Mouse (Mus musculus) olfactory bulb, adult 2 months (tissue): Measurements from ENCODE around the gene Swap70. TPM values are rescaled to one million over a fixed set of nuclear protein-coding genes. Genes with fewer than 3 reads are reported as not detected.

ENCODE experiments used
- H3K27ac ChIP-seq: fragments of 200-500 bp; 2 replicates; pipeline ENCODE4 v1.5.1; 2012; ENCODE audit warnings: low read depth, low read length; ENCODE audit not compliant: insufficient read depth
- H3K4me1 ChIP-seq: fragments of 200-500 bp; 2 replicates; pipeline ENCODE4 v1.6.1; 2012; ENCODE audit warnings: low read length; ENCODE audit not compliant: control insufficient read depth, insufficient read depth
- H3K4me3 ChIP-seq: fragments of 200-500 bp; 2 replicates; pipeline ENCODE4 v1.5.1; 2012; ENCODE audit warnings: mild to moderate bottlenecking, low read depth, low read length, moderate library complexity; ENCODE audit not compliant: insufficient read depth
- CTCF ChIP-seq: fragments of 200-500 bp; IDR thresholded peaks from 2 replicates; pipeline ENCODE4 v1.5.1; 2012; ENCODE audit warnings: low read depth, mild to moderate bottlenecking, low read length, moderate library complexity; ENCODE audit not compliant: insufficient read depth
- POLR2A ChIP-seq: fragments of 200-500 bp; IDR thresholded peaks from 2 replicates; pipeline ENCODE4 v1.6.1; 2012; ENCODE audit warnings: mild to moderate bottlenecking, low read depth, low read length, moderate library complexity; ENCODE audit not compliant: insufficient read depth
- WGBS: fragments of 180-500 bp; shearing (Covaris S2); methylation state at CpG from one replicate; pipeline ENCODE4 v1.1.7; 2018; 5-methylcytosine and 5-hydroxymethylcytosine counted together
- polyA plus RNA-seq: library from polyadenylated mRNA; stranded (reverse); fragments of >200 nt; gene quantifications from 2 replicates; pipeline ENCODE4 v1.2.4, GENCODE M21; 2012; ENCODE audit warnings: low replicate concordance; ENCODE audit not compliant: missing spikeins, insufficient read depth, insufficient read length

Gene Swap70
- polyA plus RNA-seq, 1 experiment, result not detected

DNA sequence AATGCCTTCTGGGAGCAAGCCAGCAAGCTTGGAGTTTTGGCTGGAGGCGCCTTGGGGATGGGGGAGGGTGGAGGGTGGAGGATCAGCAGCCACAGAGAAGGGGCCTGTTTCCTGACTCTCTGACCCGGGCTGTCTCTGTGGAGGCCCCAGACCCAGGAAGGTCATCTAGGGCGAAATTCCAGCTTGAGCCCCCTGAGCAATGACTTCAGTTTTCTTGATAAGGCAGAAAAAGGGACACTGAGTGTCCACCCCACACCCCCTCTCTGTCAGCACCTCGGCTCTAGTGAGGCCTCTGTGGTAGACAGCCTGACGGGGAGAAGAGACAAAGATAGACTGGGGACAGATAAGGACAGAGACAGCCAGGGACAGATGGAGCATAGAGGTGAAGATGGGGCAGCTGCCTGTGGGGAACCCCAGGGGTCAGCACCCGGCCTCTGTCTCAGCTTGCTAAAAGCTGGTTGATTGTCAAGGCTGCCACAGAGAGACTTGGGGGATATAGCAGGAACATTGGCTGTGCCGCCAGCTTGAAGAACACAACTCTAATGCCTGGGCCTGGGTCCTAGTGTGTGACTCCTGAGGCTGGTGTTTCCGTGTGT lies 66.1 kb downstream of the Swap70 start:
- TF ChIP-seq CTCF (no peak), POLR2A (no peak)
- WGBS, result 88% methylated on average over 8 of the region's 8 CpGs

DNA sequence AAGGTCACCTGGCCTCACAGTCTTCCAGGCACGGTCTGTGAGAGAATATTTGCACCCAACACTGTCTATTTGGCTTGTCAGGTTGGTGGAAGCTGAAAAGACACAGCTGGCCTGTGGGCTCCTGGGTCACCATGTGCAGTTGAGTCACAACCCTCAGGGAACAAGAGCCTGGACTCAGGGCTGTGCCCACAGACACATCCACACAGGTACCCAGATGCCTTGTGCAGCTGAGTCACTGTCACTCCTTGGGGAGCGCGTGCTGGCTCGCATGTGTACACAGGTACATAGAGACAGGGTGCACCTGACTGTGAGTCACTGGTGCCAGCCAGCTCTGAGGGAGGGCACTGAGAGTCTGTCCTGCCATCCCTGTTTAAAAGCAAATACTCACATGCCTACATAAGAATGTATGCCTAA lies 66.7 kb downstream of the Swap70 start:
- H3K27ac ChIP-seq, result 0 out of 2 replicates have a peak overlapping the region, but pooled peaks have one; percentile 13

More for the DNA sequence above, 66.1 kb downstream of the Swap70 start:
- H3K4me1 ChIP-seq, result peaks cover 23% of the 10 kb centered on the region
- no peak overlapping the region for H3K4me3 ChIP-seq
- H3K27ac ChIP-seq, result no peak overlapping the region

DNA sequence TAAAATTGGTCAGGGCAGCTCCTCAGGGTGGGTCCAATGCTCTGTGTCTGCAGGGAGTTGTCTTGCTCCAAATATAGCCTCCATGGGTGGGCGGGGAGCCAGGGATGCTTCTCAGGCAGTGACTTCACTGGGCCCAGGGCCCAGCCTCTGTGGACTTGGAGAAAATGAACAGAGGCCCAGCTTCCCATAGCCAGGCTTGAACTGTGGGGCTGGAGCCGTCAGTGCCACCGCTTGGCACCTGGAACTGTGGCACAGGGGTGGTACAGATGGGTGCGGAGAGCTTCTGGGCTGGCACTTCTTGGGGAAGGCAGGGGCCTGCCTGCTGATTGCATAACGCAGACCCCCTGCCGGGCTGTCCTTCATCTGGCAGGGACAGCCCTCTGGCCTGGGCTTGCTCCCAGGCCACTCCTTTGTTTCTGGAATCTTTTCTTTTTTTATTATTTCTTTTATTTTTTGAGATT lies 67.2 kb downstream of the Swap70 start:
- 43% methylated on average over 6 of the region's 6 CpGs for WGBS
- TF ChIP-seq CTCF (no peak), POLR2A (no peak)
- Histone ChIP-seq H3K4me3 (no peak overlapping the region), H3K4me1 (peaks cover 23% of the 10 kb centered on the region), H3K27ac (0 out of 2 replicates have a peak overlapping the region, but pooled peaks have one; percentile 54)

More for the DNA sequence above, 66.7 kb downstream of the Swap70 start:
- WGBS, result 62% methylated on average over 4 of the region's 4 CpGs
- no peak overlapping the region for H3K4me3 ChIP-seq
- no peak for TF ChIP-seq POLR2A
- no peak for TF ChIP-seq CTCF
- peaks cover 23% of the 10 kb centered on the region for H3K4me1 ChIP-seq

DNA sequence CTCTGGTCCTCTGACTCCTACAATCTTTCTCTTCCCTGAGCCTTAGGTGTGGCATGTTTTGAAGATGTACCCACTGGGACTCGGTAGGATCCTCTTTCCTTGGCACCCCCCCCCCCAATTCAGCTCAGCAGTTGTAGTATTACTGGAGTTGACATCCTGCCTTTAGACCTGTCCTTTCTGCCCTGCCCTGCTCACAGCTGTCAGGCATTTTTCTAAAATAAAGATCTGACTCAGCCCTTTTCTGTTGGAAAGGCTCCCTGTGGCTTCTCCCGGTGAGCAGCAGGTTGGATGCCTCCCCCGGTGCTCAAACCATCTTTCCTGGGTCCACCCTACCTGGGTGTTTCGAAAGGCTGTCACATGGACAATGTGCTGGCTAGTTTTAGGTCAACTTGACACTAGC lies 68.1 kb downstream of the Swap70 start:
- 57% methylated on average over 4 of the region's 4 CpGs for whole genome bisulfite sequencing
- TF ChIP-seq POLR2A, result no peak
- TF ChIP-seq CTCF, result no peak

DNA sequence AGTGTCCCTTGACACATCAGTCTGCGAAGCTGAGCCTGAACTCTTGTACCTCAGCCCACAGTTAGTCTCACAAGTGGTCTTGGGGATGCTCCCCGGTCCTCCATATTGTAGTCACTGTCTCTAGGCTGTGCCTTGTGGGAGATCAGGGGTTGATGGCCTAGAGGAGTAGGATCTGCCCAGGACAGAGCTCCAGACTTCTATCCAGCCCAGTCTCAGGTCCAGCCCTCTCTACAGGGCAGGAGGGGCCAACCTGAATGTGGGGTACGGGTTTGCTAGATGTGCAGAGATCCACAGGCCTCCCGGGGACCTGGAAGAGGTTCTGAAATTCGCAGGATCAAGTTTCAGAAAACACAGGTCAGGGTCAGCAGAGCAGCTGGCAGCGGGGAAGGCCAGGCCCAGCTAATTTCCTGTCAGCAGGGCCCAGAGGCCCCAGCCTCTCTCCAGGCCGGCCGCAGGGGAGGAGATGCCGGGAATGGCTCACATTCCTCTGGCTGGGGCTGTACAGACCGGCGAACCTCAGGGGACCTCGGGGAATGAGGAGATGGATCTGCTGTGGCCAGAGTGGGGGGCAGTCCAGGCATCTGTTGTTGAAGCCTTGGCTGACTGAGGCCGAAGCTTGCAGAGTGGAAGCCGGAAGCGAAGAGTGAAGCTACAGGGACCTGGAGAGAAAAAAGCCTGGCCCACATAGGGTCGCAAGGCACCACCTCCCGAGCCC lies 75.5 kb downstream of the Swap70 start:
- TF ChIP-seq POLR2A (no peak), CTCF (no peak)
- Histone ChIP-seq H3K27ac (no peak overlapping the region), H3K4me1 (no peaks in the 10 kb centered on the region), H3K4me3 (no peak overlapping the region)
- 62% methylated on average over 17 of the region's 17 CpGs for WGBS

More for the DNA sequence above, 68.1 kb downstream of the Swap70 start:
- Histone ChIP-seq H3K4me1 (peaks cover 23% of the 10 kb centered on the region), H3K4me3 (no peak overlapping the region), H3K27ac (0 out of 2 replicates have a peak overlapping the region, but pooled peaks have one; percentile 21)

DNA sequence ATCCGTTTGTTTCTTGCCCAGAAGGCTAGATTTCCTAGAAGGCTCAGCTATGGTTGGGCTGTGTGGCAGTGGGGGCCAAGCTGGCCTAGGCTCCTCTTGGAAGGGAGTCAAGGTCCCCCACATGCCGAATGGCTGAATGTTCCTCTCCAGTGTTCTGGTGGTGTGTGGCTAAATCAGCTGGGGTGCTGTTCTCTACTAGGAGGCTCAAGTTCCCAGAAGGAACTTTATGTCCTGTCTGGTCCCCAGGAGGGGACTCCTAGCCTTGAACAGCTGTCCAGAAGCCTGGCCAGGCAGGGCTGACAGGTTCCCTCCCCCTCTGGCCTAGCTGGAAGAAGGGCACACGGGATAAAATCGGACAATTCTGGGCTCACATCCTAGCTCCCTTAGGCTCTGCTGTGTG lies 76.1 kb downstream of the Swap70 start:
- WGBS, result 64% methylated on average over 4 of the region's 4 CpGs
- TF ChIP-seq CTCF (no peak), POLR2A (no peak)
- Histone ChIP-seq H3K4me1 (no peaks in the 10 kb centered on the region), H3K4me3 (no peak overlapping the region), H3K27ac (no peak overlapping the region)

DNA sequence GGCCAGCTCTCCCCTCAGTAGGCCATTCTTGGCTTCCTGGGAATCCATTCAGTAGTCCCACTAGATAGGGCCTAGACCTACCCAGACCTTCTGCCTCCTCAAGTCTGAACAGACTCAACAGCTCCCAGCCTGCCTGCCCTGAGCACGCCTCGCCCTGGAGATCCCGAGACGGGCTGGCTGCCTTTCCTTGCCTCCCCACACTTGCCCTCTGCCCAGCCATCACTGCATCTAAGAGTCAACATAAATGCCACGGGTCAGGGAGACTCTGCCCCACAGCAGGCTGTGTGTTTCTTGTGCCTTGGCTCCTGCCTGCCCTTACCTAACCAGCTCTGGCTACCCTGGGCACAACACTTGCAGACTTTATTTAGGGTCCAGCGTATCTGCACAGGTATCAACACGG lies 76.6 kb downstream of the Swap70 start:
- Histone ChIP-seq H3K27ac (no peak overlapping the region), H3K4me1 (no peaks in the 10 kb centered on the region), H3K4me3 (no peak overlapping the region)
- TF ChIP-seq CTCF, result no peak
- no peak for TF ChIP-seq POLR2A
- WGBS, result 91% methylated on average over 7 of the region's 7 CpGs

DNA sequence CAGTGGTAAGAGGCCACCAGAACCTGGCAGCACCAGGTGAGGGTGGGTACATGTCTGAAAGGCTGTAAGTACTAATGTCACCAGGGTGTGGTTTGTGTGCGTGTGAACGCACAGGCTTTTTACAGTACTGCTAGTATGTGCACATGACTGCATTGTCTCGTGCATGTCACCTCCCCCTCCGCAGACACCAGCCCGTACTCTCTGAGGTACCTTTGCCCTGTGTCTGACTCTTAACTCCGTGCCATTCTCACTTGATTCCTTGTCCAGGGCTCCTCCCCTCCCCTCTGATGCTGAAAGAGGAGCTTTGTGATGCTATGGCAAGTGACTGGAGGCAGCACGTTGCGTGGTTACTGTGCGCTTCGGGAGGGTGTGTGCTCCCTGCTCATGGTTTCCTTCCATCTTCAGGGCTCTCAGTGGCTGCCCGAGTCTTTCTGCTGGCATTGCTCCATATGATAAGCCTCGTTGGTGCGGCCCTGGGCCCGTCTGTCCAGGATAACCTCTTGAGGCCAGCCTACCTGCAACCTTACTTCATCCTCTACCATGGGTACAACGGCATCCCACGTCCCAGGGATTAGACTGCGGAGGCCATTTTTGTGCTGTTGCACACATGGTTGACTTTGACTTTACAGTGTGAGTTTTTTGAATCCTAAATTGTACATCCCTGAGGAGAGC lies 77.4 kb downstream of the Swap70 start:
- H3K4me1 ChIP-seq, result no peaks in the 10 kb centered on the region
- no peak for TF ChIP-seq POLR2A
- no peak for TF ChIP-seq CTCF
- no peak overlapping the region for H3K27ac ChIP-seq
- no peak overlapping the region for H3K4me3 ChIP-seq
- 90% methylated on average over 17 of the region's 17 CpGs for WGBS

DNA sequence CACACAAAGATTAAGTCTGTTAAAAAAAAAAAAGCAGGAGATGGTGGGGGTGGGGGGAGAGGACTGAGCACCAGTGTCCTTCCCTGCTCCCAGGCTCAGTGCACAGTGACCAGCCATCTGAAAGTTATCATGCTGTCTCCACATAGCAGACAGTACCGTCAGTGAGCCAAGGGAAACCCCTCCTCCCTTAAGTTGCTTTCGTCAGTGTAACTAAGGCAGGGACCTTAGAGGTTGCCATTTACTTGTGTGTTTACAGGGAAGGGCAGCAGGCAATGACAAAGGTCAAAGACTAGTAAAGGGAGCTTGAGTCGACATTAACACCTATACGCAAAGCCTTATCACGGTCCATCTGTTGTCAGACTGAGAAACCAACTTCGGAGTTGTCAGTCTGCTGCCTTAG lies 81.4 kb downstream of the Swap70 start:
- WGBS, result 87% methylated on average over 6 of the region's 6 CpGs
- Histone ChIP-seq H3K4me3 (no peak overlapping the region), H3K4me1 (no peaks in the 10 kb centered on the region), H3K27ac (no peak overlapping the region)
- TF ChIP-seq CTCF (no peak), POLR2A (no peak)
